Mouse (Mus musculus): Measurements from ENCODE around the gene Ly6c1.
"Not testable (repeated sequence)": the region's sequence is repeated elsewhere in the genome, so short reads cannot be mapped to it uniquely, and the experiment has no call there.

The Ly6c1 gene

GRCm38 (mm10) chr15:75048642-75049261, at the start of gene Ly6c1:
Gene Ly6c1, minus strand, starts transcription at chr15:75048830.
- DNase-seq (ENCODE audit: extremely low read depth, low read depth) = not testable (repeated sequence)

GRCm38 (mm10) chr15:75088041-75088440, 39.4 kb upstream of the Ly6c1 start:
- peak; percentile 6 for DNase-seq (ENCODE audit: extremely low read depth, low read depth)

GRCm38 (mm10) chr15:75069965-75070364, 21.3 kb upstream of the Ly6c1 start:
- DNase-seq (ENCODE audit: extremely low read depth, low read depth) = no peak

GRCm38 (mm10) chr15:75062030-75062574, 13.5 kb upstream of the Ly6c1 start:
- DNase-seq (ENCODE audit: extremely low read depth, low read depth) = peak; percentile 26

GRCm38 (mm10) chr15:75060505-75060904, 11.9 kb upstream of the Ly6c1 start:
- peak; percentile 14 for DNase-seq (ENCODE audit: extremely low read depth, low read depth)

GRCm38 (mm10) chr15:75055985-75056384, 7.4 kb upstream of the Ly6c1 start:
- no peak for DNase-seq (ENCODE audit: extremely low read depth, low read depth)

GRCm38 (mm10) chr15:75055425-75055824, 6.8 kb upstream of the Ly6c1 start:
- DNase-seq (ENCODE audit: extremely low read depth, low read depth) = not testable (repeated sequence)

- DNase-seq (ENCODE audit: extremely low read depth, low read depth) = not testable (repeated sequence)
Observed at GRCm38 (mm10) chr15:75052414-75052813, 3.8 kb upstream of the Ly6c1 start.

- DNase-seq (ENCODE audit: extremely low read depth, low read depth) = not testable (repeated sequence)
Observed at GRCm38 (mm10) chr15:75051141-75051540, 2.5 kb upstream of the Ly6c1 start.

GRCm38 (mm10) chr15:75050593-75050992, 2.0 kb upstream of the Ly6c1 start:
- not testable (repeated sequence) for DNase-seq (ENCODE audit: extremely low read depth, low read depth)

GRCm38 (mm10) chr15:75049811-75050210, 1.2 kb upstream of the Ly6c1 start:
- DNase-seq (ENCODE audit: extremely low read depth, low read depth) = not testable (repeated sequence)

- DNase-seq (ENCODE audit: extremely low read depth, low read depth) = not testable (repeated sequence)
Observed at GRCm38 (mm10) chr15:75047970-75048320, 685 bp downstream of the Ly6c1 start.

- DNase-seq (ENCODE audit: extremely low read depth, low read depth) = not testable (repeated sequence)
Observed at GRCm38 (mm10) chr15:75047313-75047969, 1.2 kb downstream of the Ly6c1 start.

- not testable (repeated sequence) for DNase-seq (ENCODE audit: extremely low read depth, low read depth)
Observed at GRCm38 (mm10) chr15:75045501-75045900, 3.1 kb downstream of the Ly6c1 start.

GRCm38 (mm10) chr15:75021020-75021759, 27.4 kb downstream of the Ly6c1 start:
- DNase-seq (ENCODE audit: extremely low read depth, low read depth) = not testable (repeated sequence)

GRCm38 (mm10) chr15:75019446-75019845, 29.2 kb downstream of the Ly6c1 start:
- peak; percentile 36 for DNase-seq (ENCODE audit: extremely low read depth, low read depth)

All from MEL-GATA-1-ER (cell line).